ENCODE assay signal across 9 mouse cellular contexts in genomic region chr7:34919809-34920208, GRCm38 (mm10). TPM values are rescaled to one million over a fixed set of nuclear protein-coding genes. Genes with fewer than 3 reads are reported as not detected.
DNase-seq lines count a peak whose midpoint lies in the region; ATAC-seq and TF ChIP-seq lines count a peak whose summit lies in the region.
"Had no signal": no experiment of that assay in that cellular context is flagged by ENCODE, and none has a peak within 500 bp of the region (broad histone marks: within the 10 kb centered on the region; RNA-seq: fewer than 3 reads in every experiment).

No protein-coding gene starts in this region.

- no peaks in the 10 kb centered on the region for H3K36me3 ChIP-seq in hindbrain, postnatal 0 days (ENCODE audit: insufficient read depth, low read length)
- no peaks in the 10 kb centered on the region for H3K36me3 ChIP-seq in hindbrain, embryonic 13.5 days
- 0 out of 2 replicates have a peak, but pooled peaks cover 5% of the 10 kb centered on the region for H3K36me3 ChIP-seq in kidney, postnatal 0 days (ENCODE audit: insufficient read depth, low read length)

- WGBS in hindbrain, postnatal 0 days: 55% methylated on average over 5 of the region's 5 CpGs
- 56% methylated on average over 5 of the region's 5 CpGs for WGBS in hindbrain, embryonic 13.5 days
- 74% methylated on average over 5 of the region's 5 CpGs for WGBS in bone marrow, adult 2 months
- WGBS in kidney, postnatal 0 days: 68% methylated on average over 5 of the region's 5 CpGs

- no peak for ATAC-seq in hindbrain, postnatal 0 days
- no peak for ATAC-seq in hindbrain, embryonic 13.5 days (ENCODE audit: low FRiP score)
- ATAC-seq in kidney, postnatal 0 days (replicated peaks; ENCODE audit: low FRiP score, low read depth): no peak

- H3K4me1 ChIP-seq in hindbrain, postnatal 0 days (ENCODE audit: insufficient read depth, low read length): no peaks in the 10 kb centered on the region
- H3K4me1 ChIP-seq in hindbrain, embryonic 13.5 days (replicated peaks): peaks cover 19% of the 10 kb centered on the region
- peaks cover 5% of the 10 kb centered on the region for H3K4me1 ChIP-seq in bone marrow, adult 2 months (ENCODE audit: control insufficient read depth, insufficient read depth, low read length)
- peaks cover 13% of the 10 kb centered on the region; the same call in 1 of the 2 replicates for H3K4me1 ChIP-seq in kidney, postnatal 0 days (replicated peaks; ENCODE audit: insufficient read depth, low read length)

- no peak for TF ChIP-seq POLR2A in bone marrow, adult 2 months (IDR thresholded peaks at IDR 0.05; ENCODE audit: borderline replicate concordance, control insufficient read depth, low read depth, low read length)

- TF ChIP-seq CTCF in hindbrain, postnatal 0 days (IDR thresholded peaks at IDR 0.05; ENCODE audit: low read depth): peak; percentile 69
- peak; percentile 96 for TF ChIP-seq CTCF in bone marrow, adult 2 months (IDR thresholded peaks at IDR 0.05; ENCODE audit: control insufficient read depth, insufficient read depth, low read length)
- peak; percentile 67 for TF ChIP-seq CTCF in kidney, postnatal 0 days (IDR thresholded peaks at IDR 0.05; ENCODE audit: low read depth)

- H3K9ac ChIP-seq in hindbrain, postnatal 0 days (replicated peaks; ENCODE audit: low read length): no peak overlapping the region
- H3K9ac ChIP-seq in hindbrain, embryonic 13.5 days: no peak overlapping the region
- no peak overlapping the region for H3K9ac ChIP-seq in kidney, postnatal 0 days (ENCODE audit: low read depth, low read length)
- H3K9ac ChIP-seq: midbrain, embryonic 12.5 days had no signal

- H3K27ac ChIP-seq in hindbrain, postnatal 0 days: no peak overlapping the region
- H3K27ac ChIP-seq in hindbrain, embryonic 13.5 days: no peak overlapping the region
- no peak overlapping the region for H3K27ac ChIP-seq in bone marrow, adult 2 months (ENCODE audit: control insufficient read depth, insufficient read depth, low read depth, low read length, poor library complexity)
- H3K27ac ChIP-seq in kidney, postnatal 0 days: peak overlapping the region; percentile 77; the same call in 1 of the 2 replicates
- H3K27ac ChIP-seq: midbrain, embryonic 12.5 days had no signal

- peak; percentile 32 for DNase-seq in hindbrain, postnatal 0 days (ENCODE audit: low spot score)
- peak; percentile 66 for DNase-seq in ES-CJ7 (ENCODE audit: low read depth, low spot score)
- peak; percentile 33 for DNase-seq in kidney, postnatal 0 days (ENCODE audit: low spot score)
- peak; percentile 19 to 40 for DNase-seq in natural killer cell, adult 2 months (ENCODE audit: low spot score in 2 of 2)
- no peak for DNase-seq in left cerebral cortex, adult 9 months (ENCODE audit: low spot score in 2 of 2)
- no peak for DNase-seq in cerebellum, adult 8-10 months

- no peaks in the 10 kb centered on the region for H3K27me3 ChIP-seq in hindbrain, postnatal 0 days (ENCODE audit: insufficient read depth, low read length)
- no peaks in the 10 kb centered on the region for H3K27me3 ChIP-seq in hindbrain, embryonic 13.5 days
- H3K27me3 ChIP-seq in kidney, postnatal 0 days (ENCODE audit: insufficient read depth, low read length): no peaks in the 10 kb centered on the region
- H3K27me3 ChIP-seq: midbrain, embryonic 12.5 days had no signal

- no peak overlapping the region for H3K4me2 ChIP-seq in hindbrain, postnatal 0 days (ENCODE audit: low read depth, low read length)
- H3K4me2 ChIP-seq in hindbrain, embryonic 13.5 days: no peak overlapping the region
- H3K4me2 ChIP-seq in kidney, postnatal 0 days (ENCODE audit: low read length): no peak overlapping the region
- H3K4me2 ChIP-seq: midbrain, embryonic 12.5 days had no signal

- H3K9me3 ChIP-seq in hindbrain, postnatal 0 days (ENCODE audit: low read length): no peaks in the 10 kb centered on the region
- no peaks in the 10 kb centered on the region for H3K9me3 ChIP-seq in hindbrain, embryonic 13.5 days
- no peaks in the 10 kb centered on the region for H3K9me3 ChIP-seq in kidney, postnatal 0 days (replicated peaks; ENCODE audit: low read length)
- H3K9me3 ChIP-seq: midbrain, embryonic 12.5 days had no signal

- H3K4me3 ChIP-seq in hindbrain, postnatal 0 days (ENCODE audit: low read length): no peak overlapping the region
- no peak overlapping the region for H3K4me3 ChIP-seq in hindbrain, embryonic 13.5 days
- H3K4me3 ChIP-seq in bone marrow, adult 2 months (replicated peaks; ENCODE audit: control insufficient read depth, low read depth, low read length): no peak overlapping the region
- no peak overlapping the region for H3K4me3 ChIP-seq in kidney, postnatal 0 days (replicated peaks; ENCODE audit: low read depth, low read length)
- H3K4me3 ChIP-seq: midbrain, embryonic 12.5 days had no signal

RNA-seq across cellular contexts. Expression of gene Pepd, which starts 7.6 kb away (rescaled TPM):
- total RNA-seq in hindbrain, postnatal 0 days (2014; rRNA removed): 57.9 and 60.0 TPM in 2 replicates
- polyA plus RNA-seq in hindbrain, postnatal 0 days (2015; fragmentation: Nextera tagmentation; extraction: Ambion mirVana): 61.5 and 64.5 TPM in 2 replicates
- polyA plus RNA-seq in hindbrain, embryonic 13.5 days (2015; fragmentation: Nextera tagmentation; extraction: Ambion mirVana): 52.4 and 54.6 TPM in 2 replicates
- 6.4 and 16.1 TPM in 2 replicates for polyA plus RNA-seq in bone marrow, adult 2 months (2011; ENCODE audit: insufficient read depth, insufficient read length, low replicate concordance, missing spikeins)
- polyA plus RNA-seq in kidney, postnatal 0 days (2015; fragmentation: Nextera tagmentation; extraction: Ambion mirVana): 150 and 172 TPM in 2 replicates

Comparison
In these comparisons a context has a peak if more than half of its experiments do, and no peak if none do; other contexts are left out.
1. DNase-seq: peak in hindbrain, postnatal 0 days (single experiment), ES-CJ7 (single experiment), kidney, postnatal 0 days (single experiment) and natural killer cell, adult 2 months (2 of 2); none in left cerebral cortex, adult 9 months (0 of 2) and cerebellum, adult 8-10 months (single experiment).
2. Peak in every context shown above with its lines, with median percentiles within 50 percentile points of each other: CTCF ChIP-seq.